Mouse (Mus musculus) liver, adult 2 months (tissue): Measurements from ENCODE around the gene Ppp2r5a. TPM values are rescaled to one million over a fixed set of nuclear protein-coding genes. Genes with fewer than 3 reads are reported as not detected.

Experiments used
- DNase-seq: peaks from one replicate; pipeline ENCODE4 v3.0.0-alpha.2; 2011; ENCODE audit warnings: low read depth, low spot score; ENCODE audit errors: extremely low read depth
- H3K27ac ChIP-seq: fragments of 200-500 bp; replicated peaks from 2 replicates; pipeline ENCODE4 v1.5.1; 2012; ENCODE audit warnings: low read depth, mild to moderate bottlenecking, control low read depth, inconsistent platforms, low read length; ENCODE audit not compliant: insufficient read depth
- H3K27me3 ChIP-seq: fragments of 200-500 bp; 2 replicates; pipeline ENCODE4 v1.6.1; 2012; ENCODE audit warnings: mild to moderate bottlenecking, moderate library complexity, low read length, inconsistent platforms; ENCODE audit not compliant: control insufficient read depth, insufficient read depth
- H3K36me3 ChIP-seq: fragments of 200-500 bp; 2 replicates; pipeline ENCODE4 v1.6.1; 2012; ENCODE audit warnings: low read length, inconsistent platforms; ENCODE audit not compliant: control insufficient read depth, insufficient read depth
- H3K4me1 ChIP-seq: fragments of 200-500 bp; 2 replicates; pipeline ENCODE4 v1.6.1; 2011; ENCODE audit warnings: low read length; ENCODE audit not compliant: control insufficient read depth, insufficient read depth
- H3K4me3 ChIP-seq: fragments of 200-500 bp; 2 replicates; pipeline ENCODE4 v1.5.1; 2011; ENCODE audit warnings: low read depth, mild to moderate bottlenecking, control low read depth, low read length, moderate library complexity; ENCODE audit not compliant: insufficient read depth
- H3K79me2 ChIP-seq: fragments of 200-500 bp; 2 replicates; pipeline ENCODE4 v1.6.1; 2012; ENCODE audit warnings: inconsistent platforms, mild to moderate bottlenecking, low read length, moderate library complexity; ENCODE audit not compliant: control insufficient read depth, insufficient read depth
- H3K9ac ChIP-seq: fragments of 200-500 bp; 2 replicates; pipeline ENCODE4 v1.6.1; 2012; ENCODE audit warnings: low read depth, mild to moderate bottlenecking, control low read depth, inconsistent platforms, low read length
- CTCF ChIP-seq: fragments of 200-500 bp; IDR thresholded peaks from 2 replicates; pipeline ENCODE4 v1.5.1; 2011; ENCODE audit warnings: low read depth, low read length, control low read depth
- POLR2A ChIP-seq: fragments of 200-500 bp; IDR thresholded peaks from 2 replicates; pipeline ENCODE4 v1.6.1; 2011; ENCODE audit warnings: low read length, control low read depth; ENCODE audit not compliant: insufficient read depth; ENCODE audit errors: extremely low read depth
- WGBS: fragments of 180-500 bp; shearing (Covaris S2); methylation state at CpG from one replicate; pipeline ENCODE4 v1.1.7; 2018; 5-methylcytosine and 5-hydroxymethylcytosine counted together
- polyA plus RNA-seq: library from polyadenylated mRNA; depleted of rRNA; stranded (reverse); fragments of >200 nt; gene quantifications from 2 replicates; pipeline ENCODE4 v1.2.3, GENCODE M21; 2012
- total RNA-seq: library from RNA; depleted of rRNA; stranded (reverse); fragments of >200 nt; gene quantifications from 2 replicates; pipeline ENCODE4 v1.2.3, GENCODE M21; 2014

Gene Ppp2r5a
- total and polyA plus RNA-seq, 2 experiments, result 75.3 to 149 TPM

DNA sequence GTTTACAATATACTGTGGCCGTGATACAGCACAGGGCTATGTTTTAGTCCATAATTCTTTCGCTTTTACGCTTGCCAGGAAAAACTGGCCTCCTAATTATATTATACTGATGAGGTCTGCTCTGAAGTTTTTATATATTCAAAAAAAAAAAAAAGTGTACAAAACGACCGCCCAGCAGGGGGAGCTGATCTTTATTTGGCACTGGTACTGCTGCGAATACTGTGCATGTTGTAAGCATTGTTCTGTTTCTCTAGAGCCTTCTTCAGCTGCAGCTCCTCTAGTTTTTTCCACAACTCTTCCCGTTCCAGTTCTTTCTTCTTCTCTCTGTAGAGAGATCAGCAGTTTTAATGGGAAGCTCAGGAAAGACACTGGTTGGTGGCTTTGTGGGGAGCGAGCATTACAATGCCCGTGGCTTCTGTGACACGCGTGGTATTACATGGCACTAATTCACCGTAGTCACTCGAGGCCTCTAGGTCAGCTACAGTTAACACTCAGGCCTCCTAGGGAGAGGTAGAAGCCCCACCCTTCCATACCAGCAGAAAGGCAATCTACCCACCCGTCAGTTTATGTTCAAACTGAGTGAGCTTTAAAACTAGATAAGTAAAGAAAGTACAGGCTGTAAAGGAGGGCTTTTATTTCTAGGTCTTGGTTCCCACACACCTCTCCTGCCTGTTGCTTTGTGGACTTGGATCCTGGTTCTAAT is 50.1 kb downstream of the Ppp2r5a start:
- TF ChIP-seq POLR2A (no peak), CTCF (peak; percentile 33; the same call in 1 of the 2 replicates)
- DNase-seq, result no peak
- H3K27ac ChIP-seq, result no peak overlapping the region
- H3K9ac ChIP-seq, result no peak overlapping the region
- H3K36me3 ChIP-seq, result peaks cover 51% of the 10 kb centered on the region
- no peaks in the 10 kb centered on the region for H3K27me3 ChIP-seq
- WGBS, result 69% methylated on average over 14 of the region's 14 CpGs
- no peaks in the 10 kb centered on the region for H3K4me1 ChIP-seq
- no peak overlapping the region for H3K4me3 ChIP-seq
- no peaks in the 10 kb centered on the region for H3K79me2 ChIP-seq

DNA sequence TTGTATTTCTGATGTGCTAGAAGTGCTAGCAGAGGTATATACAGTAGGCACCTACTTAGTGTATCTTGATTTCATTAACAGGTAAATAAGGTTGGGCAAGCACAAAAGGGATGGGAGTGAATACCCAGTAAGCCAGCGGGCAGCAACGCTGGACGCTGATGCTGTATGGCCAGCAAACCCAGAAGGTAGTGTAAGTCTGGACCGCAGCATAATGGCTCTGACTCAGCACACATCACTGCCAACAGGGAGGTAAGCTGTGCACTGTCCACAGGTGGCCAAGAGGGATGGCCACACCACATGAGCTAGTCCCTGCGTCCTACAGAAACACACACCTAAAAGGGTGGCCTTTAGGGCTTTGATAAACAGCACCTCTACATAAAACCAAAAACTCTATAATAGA is 52.7 kb downstream of the Ppp2r5a start:
- Histone ChIP-seq H3K36me3 (peaks cover 29% of the 10 kb centered on the region), H3K27me3 (no peaks in the 10 kb centered on the region), H3K4me1 (no peaks in the 10 kb centered on the region), H3K79me2 (no peaks in the 10 kb centered on the region), H3K27ac (no peak overlapping the region), H3K9ac (no peak overlapping the region), H3K4me3 (no peak overlapping the region)
- DNase-seq, result no peak
- no peak for TF ChIP-seq POLR2A
- TF ChIP-seq CTCF, result no peak
- WGBS, result 85% methylated on average over 5 of the region's 5 CpGs

GRCm38 (mm10) chr1:191349486-191350037 is 53.5 kb downstream of the Ppp2r5a start:
- H3K4me1 ChIP-seq, result no peaks in the 10 kb centered on the region
- DNase-seq, result no peak
- H3K79me2 ChIP-seq, result no peaks in the 10 kb centered on the region
- 90% methylated on average over 23 of the region's 23 CpGs for WGBS
- no peak overlapping the region for H3K27ac ChIP-seq
- TF ChIP-seq CTCF, result no peak
- no peak overlapping the region for H3K9ac ChIP-seq
- H3K36me3 ChIP-seq, result peaks cover 23% of the 10 kb centered on the region
- no peaks in the 10 kb centered on the region for H3K27me3 ChIP-seq
- H3K4me3 ChIP-seq, result no peak overlapping the region

- H3K4me1 ChIP-seq, result no peaks in the 10 kb centered on the region
- no peak overlapping the region for H3K27ac ChIP-seq
- 81% methylated on average over 5 of the region's 5 CpGs for WGBS
- no peaks in the 10 kb centered on the region for H3K27me3 ChIP-seq
- H3K9ac ChIP-seq, result no peak overlapping the region
- no peak for DNase-seq
- no peak for TF ChIP-seq POLR2A
- no peak for TF ChIP-seq CTCF
- H3K79me2 ChIP-seq, result no peaks in the 10 kb centered on the region
- peaks cover 21% of the 10 kb centered on the region for H3K36me3 ChIP-seq
- no peak overlapping the region for H3K4me3 ChIP-seq
These were observed 54.1 kb downstream of the Ppp2r5a start for GRCm38 (mm10) chr1:191348996-191349395.

GRCm38 (mm10) chr1:191348592-191348991 is 54.5 kb downstream of the Ppp2r5a start:
- Histone ChIP-seq H3K27ac (no peak overlapping the region), H3K4me3 (no peak overlapping the region), H3K4me1 (no peaks in the 10 kb centered on the region), H3K9ac (no peak overlapping the region), H3K36me3 (peaks cover 17% of the 10 kb centered on the region), H3K79me2 (no peaks in the 10 kb centered on the region), H3K27me3 (no peaks in the 10 kb centered on the region)
- WGBS, result 72% methylated on average over 2 of the region's 2 CpGs
- DNase-seq, result no peak
- TF ChIP-seq CTCF (no peak), POLR2A (no peak)

GRCm38 (mm10) chr1:191347602-191348001 is 55.5 kb downstream of the Ppp2r5a start:
- 95% methylated on average over 8 of the region's 8 CpGs for WGBS
- H3K4me3 ChIP-seq, result no peak overlapping the region

More at GRCm38 (mm10) chr1:191347602-191348001, 55.5 kb downstream of the Ppp2r5a start:
- no peak for DNase-seq
- peaks cover 9% of the 10 kb centered on the region; the same call in 1 of the 2 replicates for H3K36me3 ChIP-seq
- H3K4me1 ChIP-seq, result no peaks in the 10 kb centered on the region
- H3K27me3 ChIP-seq, result no peaks in the 10 kb centered on the region
- H3K79me2 ChIP-seq, result no peaks in the 10 kb centered on the region
- TF ChIP-seq CTCF (no peak), POLR2A (no peak)
- no peak overlapping the region for H3K27ac ChIP-seq
- H3K9ac ChIP-seq, result no peak overlapping the region
